Mouse (Mus musculus): ENCODE results near the gene Afdn. TPM values are rescaled to one million over a fixed set of nuclear protein-coding genes. Genes with fewer than 3 reads are reported as not detected.

Afdn gene
- polyA plus RNA-seq, 1 experiment from 2014 or later, result 84.6 TPM

GRCm38 (mm10) chr17:13797691-13798090, 37.4 kb downstream of the Afdn start:
- no peak for ATAC-seq (ENCODE audit: insufficient number of reproducible peaks, insufficient read depth, low FRiP score, low read depth)
- Histone ChIP-seq H3K4me2 (replicated peaks; ENCODE audit: low read depth, low read length) (no peak overlapping the region), H3K9ac (replicated peaks; ENCODE audit: low read depth, low read length) (no peak overlapping the region), H3K4me1 (ENCODE audit: control insufficient read depth, insufficient read depth, low read length) (no peaks in the 10 kb centered on the region), H3K27me3 (ENCODE audit: control insufficient read depth, insufficient read depth, low read length) (no peaks in the 10 kb centered on the region), H3K27ac (ENCODE audit: low read length) (no peak overlapping the region), H3K36me3 (ENCODE audit: control insufficient read depth, insufficient read depth, low read length) (no peaks in the 10 kb centered on the region), H3K4me3 (ENCODE audit: low read depth, low read length) (no peak overlapping the region), H3K9me3 (ENCODE audit: control insufficient read depth, low read depth, low read length) (no peaks in the 10 kb centered on the region)
- WGBS, result 78% methylated on average over 1 of the region's 1 CpGs

DNA sequence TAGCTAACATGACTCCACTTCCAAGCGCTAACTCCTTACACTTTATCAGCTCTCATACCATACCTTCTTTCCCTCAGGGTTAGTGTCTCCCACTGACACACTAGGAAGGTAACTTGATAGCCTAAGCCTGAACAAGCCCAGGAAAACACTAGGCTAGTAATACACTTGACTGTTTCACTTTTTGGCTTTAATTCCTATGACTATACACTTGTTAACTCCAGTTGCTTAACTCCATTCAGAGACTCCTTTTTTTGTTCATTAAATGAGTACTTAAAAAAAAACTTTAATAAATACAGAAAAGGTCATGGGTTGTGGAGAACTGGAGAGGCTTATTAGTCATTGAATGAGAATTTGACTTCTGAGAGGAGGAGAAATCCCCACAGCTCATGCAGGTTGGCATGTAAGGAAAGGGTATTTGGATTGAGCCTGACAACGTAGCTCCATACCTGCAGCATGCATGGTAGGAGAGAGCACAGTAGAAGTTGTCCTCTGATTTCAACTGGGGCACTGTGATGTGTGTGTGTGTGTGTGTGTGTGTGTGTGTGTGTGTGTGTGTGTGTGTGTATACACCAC, 42.6 kb downstream of the Afdn start:
- ATAC-seq (ENCODE audit: insufficient number of reproducible peaks, insufficient read depth, low FRiP score, low read depth), result no peak
- Histone ChIP-seq H3K9me3 (ENCODE audit: control insufficient read depth, low read depth, low read length) (no peaks in the 10 kb centered on the region), H3K4me2 (replicated peaks; ENCODE audit: low read depth, low read length) (no peak overlapping the region), H3K27me3 (ENCODE audit: control insufficient read depth, insufficient read depth, low read length) (no peaks in the 10 kb centered on the region), H3K27ac (ENCODE audit: low read length) (no peak overlapping the region), H3K36me3 (ENCODE audit: control insufficient read depth, insufficient read depth, low read length) (peaks cover 15% of the 10 kb centered on the region), H3K4me3 (ENCODE audit: low read depth, low read length) (no peak overlapping the region), H3K4me1 (ENCODE audit: control insufficient read depth, insufficient read depth, low read length) (no peaks in the 10 kb centered on the region), H3K9ac (replicated peaks; ENCODE audit: low read depth, low read length) (no peak overlapping the region)
- WGBS, result 77% methylated on average over 2 of the region's 2 CpGs

DNA sequence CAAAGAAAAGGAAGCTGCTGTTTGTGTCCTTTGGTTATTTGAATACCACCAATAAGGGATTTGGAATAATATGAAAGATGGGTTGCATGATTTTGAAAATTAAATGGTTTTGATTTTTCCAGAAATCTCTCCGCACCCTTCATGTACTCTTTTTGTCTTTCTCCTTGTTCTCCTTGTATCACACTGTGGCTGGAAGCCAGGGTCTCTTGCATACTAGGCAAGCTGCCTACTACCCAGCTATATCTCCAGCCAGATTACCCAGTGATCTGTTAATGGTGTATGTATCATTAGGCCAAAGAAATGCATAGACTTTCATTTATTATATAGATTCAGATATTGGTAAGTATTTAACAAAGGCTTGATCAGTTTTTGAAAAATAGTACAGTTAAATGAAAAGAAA, 45.7 kb downstream of the Afdn start:
- Histone ChIP-seq H3K9ac (replicated peaks; ENCODE audit: low read depth, low read length) (no peak overlapping the region), H3K9me3 (ENCODE audit: control insufficient read depth, low read depth, low read length) (no peaks in the 10 kb centered on the region), H3K27ac (ENCODE audit: low read length) (no peak overlapping the region), H3K4me3 (ENCODE audit: low read depth, low read length) (no peak overlapping the region), H3K4me1 (ENCODE audit: control insufficient read depth, insufficient read depth, low read length) (no peaks in the 10 kb centered on the region), H3K4me2 (replicated peaks; ENCODE audit: low read depth, low read length) (no peak overlapping the region), H3K36me3 (ENCODE audit: control insufficient read depth, insufficient read depth, low read length) (peaks cover 22% of the 10 kb centered on the region), H3K27me3 (ENCODE audit: control insufficient read depth, insufficient read depth, low read length) (no peaks in the 10 kb centered on the region)
- WGBS, result 94% methylated on average over 1 of the region's 1 CpGs
- ATAC-seq (ENCODE audit: insufficient number of reproducible peaks, insufficient read depth, low FRiP score, low read depth), result no peak

- Histone ChIP-seq H3K4me3 (ENCODE audit: low read depth, low read length) (no peak overlapping the region), H3K27ac (ENCODE audit: low read length) (no peak overlapping the region), H3K9ac (replicated peaks; ENCODE audit: low read depth, low read length) (no peak overlapping the region), H3K27me3 (ENCODE audit: control insufficient read depth, insufficient read depth, low read length) (no peaks in the 10 kb centered on the region), H3K36me3 (ENCODE audit: control insufficient read depth, insufficient read depth, low read length) (peaks cover 4% of the 10 kb centered on the region; the same call in 1 of the 2 replicates), H3K9me3 (ENCODE audit: control insufficient read depth, low read depth, low read length) (no peaks in the 10 kb centered on the region), H3K4me1 (ENCODE audit: control insufficient read depth, insufficient read depth, low read length) (no peaks in the 10 kb centered on the region), H3K4me2 (replicated peaks; ENCODE audit: low read depth, low read length) (no peak overlapping the region)
- WGBS, result 94% methylated on average over 2 of the region's 2 CpGs
- no peak for ATAC-seq (ENCODE audit: insufficient number of reproducible peaks, insufficient read depth, low FRiP score, low read depth)
These were observed 57.5 kb downstream of the Afdn start for GRCm38 (mm10) chr17:13817789-13818188.

- no peaks in the 10 kb centered on the region for H3K9me3 ChIP-seq (ENCODE audit: control insufficient read depth, low read depth, low read length)
- H3K36me3 ChIP-seq (ENCODE audit: control insufficient read depth, insufficient read depth, low read length), result 0 out of 2 replicates have a peak, but pooled peaks cover 4% of the 10 kb centered on the region
- WGBS, result 88% methylated on average over 4 of the region's 4 CpGs
- no peak overlapping the region for H3K27ac ChIP-seq (ENCODE audit: low read length)
- no peaks in the 10 kb centered on the region for H3K4me1 ChIP-seq (ENCODE audit: control insufficient read depth, insufficient read depth, low read length)
- no peak overlapping the region for H3K4me2 ChIP-seq (replicated peaks; ENCODE audit: low read depth, low read length)
- no peak overlapping the region for H3K4me3 ChIP-seq (ENCODE audit: low read depth, low read length)
- no peak overlapping the region for H3K9ac ChIP-seq (replicated peaks; ENCODE audit: low read depth, low read length)
- no peaks in the 10 kb centered on the region for H3K27me3 ChIP-seq (ENCODE audit: control insufficient read depth, insufficient read depth, low read length)
- ATAC-seq (ENCODE audit: insufficient number of reproducible peaks, insufficient read depth, low FRiP score, low read depth), result no peak
These were observed 59.0 kb downstream of the Afdn start for GRCm38 (mm10) chr17:13819342-13819741.

DNA sequence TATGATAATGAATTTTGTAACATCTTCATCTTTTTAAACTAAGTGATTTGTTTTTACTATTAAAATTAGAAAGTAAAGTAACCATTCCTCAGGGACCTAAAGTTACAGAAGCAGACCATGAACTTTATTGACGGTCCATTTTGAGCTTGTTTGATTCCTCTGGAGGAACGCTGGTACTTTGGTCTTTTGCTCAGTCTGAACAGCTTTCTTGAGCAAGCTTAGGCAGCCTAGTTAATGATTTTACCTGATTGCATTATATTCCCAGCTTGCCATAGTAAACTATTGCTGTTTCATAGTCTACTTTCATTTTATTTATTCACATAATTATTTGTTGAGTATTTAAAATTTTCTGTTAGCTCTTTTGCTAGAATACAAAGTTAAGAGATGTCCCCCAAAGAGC, 60.3 kb downstream of the Afdn start:
- WGBS, result 96% methylated on average over 2 of the region's 2 CpGs
- Histone ChIP-seq H3K27me3 (ENCODE audit: control insufficient read depth, insufficient read depth, low read length) (no peaks in the 10 kb centered on the region), H3K4me3 (ENCODE audit: low read depth, low read length) (no peak overlapping the region), H3K4me2 (replicated peaks; ENCODE audit: low read depth, low read length) (no peak overlapping the region), H3K9ac (replicated peaks; ENCODE audit: low read depth, low read length) (no peak overlapping the region), H3K9me3 (ENCODE audit: control insufficient read depth, low read depth, low read length) (no peaks in the 10 kb centered on the region), H3K4me1 (ENCODE audit: control insufficient read depth, insufficient read depth, low read length) (no peaks in the 10 kb centered on the region), H3K27ac (ENCODE audit: low read length) (no peak overlapping the region), H3K36me3 (ENCODE audit: control insufficient read depth, insufficient read depth, low read length) (0 out of 2 replicates have a peak, but pooled peaks cover 4% of the 10 kb centered on the region)
- no peak for ATAC-seq (ENCODE audit: insufficient number of reproducible peaks, insufficient read depth, low FRiP score, low read depth)

GRCm38 (mm10) chr17:13825421-13825820, 65.1 kb downstream of the Afdn start:
- H3K27ac ChIP-seq (ENCODE audit: low read length), result no peak overlapping the region
- no peak for ATAC-seq (ENCODE audit: insufficient number of reproducible peaks, insufficient read depth, low FRiP score, low read depth)
- H3K9me3 ChIP-seq (ENCODE audit: control insufficient read depth, low read depth, low read length), result no peaks in the 10 kb centered on the region
- H3K4me3 ChIP-seq (ENCODE audit: low read depth, low read length), result no peak overlapping the region
- H3K27me3 ChIP-seq (ENCODE audit: control insufficient read depth, insufficient read depth, low read length), result no peaks in the 10 kb centered on the region
- H3K4me1 ChIP-seq (ENCODE audit: control insufficient read depth, insufficient read depth, low read length), result no peaks in the 10 kb centered on the region
- H3K36me3 ChIP-seq (ENCODE audit: control insufficient read depth, insufficient read depth, low read length), result peaks cover 4% of the 10 kb centered on the region; the same call in 1 of the 2 replicates
- H3K4me2 ChIP-seq (replicated peaks; ENCODE audit: low read depth, low read length), result no peak overlapping the region
- H3K9ac ChIP-seq (replicated peaks; ENCODE audit: low read depth, low read length), result no peak overlapping the region
- WGBS, result 62% methylated on average over 2 of the region's 2 CpGs

- 83% methylated on average over 1 of the region's 1 CpGs for WGBS
These were observed 69.9 kb downstream of the Afdn start for GRCm38 (mm10) chr17:13830234-13830633.

More at GRCm38 (mm10) chr17:13830234-13830633, 69.9 kb downstream of the Afdn start:
- Histone ChIP-seq H3K9me3 (ENCODE audit: control insufficient read depth, low read depth, low read length) (no peaks in the 10 kb centered on the region), H3K4me1 (ENCODE audit: control insufficient read depth, insufficient read depth, low read length) (no peaks in the 10 kb centered on the region), H3K4me2 (replicated peaks; ENCODE audit: low read depth, low read length) (no peak overlapping the region), H3K4me3 (ENCODE audit: low read depth, low read length) (no peak overlapping the region), H3K36me3 (ENCODE audit: control insufficient read depth, insufficient read depth, low read length) (peaks cover 22% of the 10 kb centered on the region; the same call in 1 of the 2 replicates), H3K27me3 (ENCODE audit: control insufficient read depth, insufficient read depth, low read length) (no peaks in the 10 kb centered on the region), H3K27ac (ENCODE audit: low read length) (no peak overlapping the region), H3K9ac (replicated peaks; ENCODE audit: low read depth, low read length) (no peak overlapping the region)
- no peak for ATAC-seq (ENCODE audit: insufficient number of reproducible peaks, insufficient read depth, low FRiP score, low read depth)

All from stomach, embryonic 14.5 days (tissue).